Mouse (Mus musculus): ENCODE data around the gene Rnf8. TPM values are rescaled to one million over a fixed set of nuclear protein-coding genes. Genes with fewer than 3 reads are reported as not detected.

Gene Rnf8
- polyA plus RNA-seq, 1 experiment, result 24.3 TPM

GRCm38 (mm10) chr17:29601391-29601790 is 13.2 kb upstream of the Rnf8 start:
- no peak for TF ChIP-seq GATA1 (IDR thresholded peaks at IDR 0.05; ENCODE audit: low read length)

DNA sequence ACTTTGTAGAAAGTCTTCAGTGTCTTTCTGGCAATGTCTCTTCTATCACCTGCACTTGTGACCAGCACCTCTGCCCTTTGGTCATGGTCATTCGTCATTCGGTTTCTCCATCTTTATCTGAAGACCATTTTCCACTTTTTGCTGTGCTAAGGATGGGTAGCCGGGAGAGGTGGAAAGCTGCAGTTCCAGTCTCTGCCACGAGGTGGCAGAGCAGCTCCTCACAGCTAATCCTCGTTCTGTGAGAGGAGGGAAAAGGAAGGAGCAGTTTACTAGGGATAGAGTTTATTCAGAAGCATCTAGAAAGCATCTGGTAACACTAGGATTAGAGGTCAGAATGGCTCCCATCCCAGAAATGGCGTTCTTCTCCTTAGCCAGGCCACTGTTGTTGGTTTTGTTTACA is 11.3 kb upstream of the Rnf8 start:
- TF ChIP-seq GATA1 (IDR thresholded peaks at IDR 0.05; ENCODE audit: low read length), result no peak

DNA sequence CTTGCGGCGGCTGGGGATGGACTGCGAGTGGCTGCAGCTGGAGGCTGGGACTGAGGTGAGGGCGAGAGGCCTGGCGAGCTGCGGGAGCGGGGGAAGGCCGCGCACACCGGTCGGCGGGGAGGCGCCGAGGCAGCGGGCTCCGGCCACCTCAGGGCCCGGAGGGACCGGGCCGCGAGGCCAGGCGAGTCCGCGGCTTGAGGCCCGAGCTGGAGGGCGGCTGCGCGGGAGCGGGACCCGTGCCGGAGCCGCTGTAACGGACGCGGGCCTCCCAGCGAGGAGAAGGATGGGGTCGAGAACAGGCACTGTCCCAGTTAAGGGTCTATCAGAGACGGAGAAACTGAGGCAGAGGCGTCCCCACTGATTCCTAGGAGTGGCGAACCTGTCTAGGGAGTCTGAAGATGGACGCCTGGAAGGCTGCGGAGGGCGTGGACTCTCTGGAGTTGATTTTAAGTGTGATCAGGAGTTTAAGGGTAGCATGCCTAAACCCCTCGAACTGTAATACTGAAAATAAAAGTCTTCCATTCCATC is 498 bp downstream of the Rnf8 start:
- no peak for TF ChIP-seq GATA1 (IDR thresholded peaks at IDR 0.05; ENCODE audit: low read length)

DNA sequence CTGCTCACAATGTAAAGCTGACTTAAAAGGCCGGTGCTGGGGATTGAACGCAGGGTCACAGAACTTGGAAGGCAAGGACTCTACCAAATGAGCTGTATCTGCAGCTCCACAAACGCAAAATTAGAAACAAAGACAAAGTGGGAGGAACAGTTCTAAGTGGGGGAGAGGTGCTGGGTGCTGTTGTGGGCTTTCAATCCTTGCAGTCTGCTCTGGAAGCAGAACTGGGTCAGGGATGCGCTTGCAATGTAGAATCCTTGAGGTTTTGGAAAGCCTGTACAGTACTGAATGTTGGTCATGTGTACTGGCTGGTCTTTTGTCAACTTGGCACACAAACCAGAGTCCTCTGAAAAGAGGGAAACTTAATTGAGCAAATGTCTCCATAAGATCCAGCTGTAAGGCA is 1.0 kb downstream of the Rnf8 start:
- TF ChIP-seq GATA1 (IDR thresholded peaks at IDR 0.05; ENCODE audit: low read length), result no peak

DNA sequence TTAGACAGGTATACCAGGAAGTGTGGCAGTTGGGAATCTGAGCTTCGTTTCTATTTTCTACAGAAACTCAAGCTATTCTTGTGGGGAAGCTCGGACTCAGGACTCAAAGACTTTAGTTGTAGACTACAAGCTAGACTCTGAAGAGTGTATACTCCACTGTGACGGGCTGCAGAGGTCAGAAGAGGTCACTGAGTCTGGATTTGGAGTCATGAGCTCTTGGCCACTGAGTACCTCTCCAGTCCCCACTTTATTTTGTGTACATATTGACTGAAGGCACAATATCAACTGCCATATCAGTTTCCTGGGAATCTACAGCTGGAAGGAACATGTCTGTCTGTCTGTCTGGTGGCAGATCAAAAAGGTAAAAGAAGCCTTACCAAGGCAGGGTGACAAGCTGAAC is 4.6 kb downstream of the Rnf8 start:
- no peak for TF ChIP-seq GATA1 (IDR thresholded peaks at IDR 0.05; ENCODE audit: low read length)

GRCm38 (mm10) chr17:29623488-29623887 is 8.9 kb downstream of the Rnf8 start:
- no peak for TF ChIP-seq GATA1 (IDR thresholded peaks at IDR 0.05; ENCODE audit: low read length)

DNA sequence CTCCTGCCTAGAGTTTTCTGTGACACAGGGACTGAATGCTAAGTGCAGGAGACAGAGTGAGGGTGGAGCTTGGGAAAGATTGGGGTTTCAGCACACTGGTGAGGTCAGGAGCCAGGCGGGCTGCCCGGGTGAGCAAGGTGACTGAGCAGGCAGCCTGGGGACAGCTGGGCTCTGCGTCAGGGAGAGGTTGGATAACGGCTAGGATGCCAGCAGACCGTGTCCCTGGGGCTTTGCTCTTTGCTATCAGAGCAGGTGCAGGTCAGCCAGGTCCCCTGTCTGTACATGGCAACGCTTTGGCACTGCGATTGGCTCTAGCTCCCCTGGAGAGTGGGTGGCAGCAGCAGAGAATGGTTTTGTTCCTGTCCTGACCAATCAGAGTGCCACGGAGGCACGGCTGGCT is 12.7 kb downstream of the Rnf8 start:
- TF ChIP-seq GATA1 (IDR thresholded peaks at IDR 0.05; ENCODE audit: low read length), result no peak

DNA sequence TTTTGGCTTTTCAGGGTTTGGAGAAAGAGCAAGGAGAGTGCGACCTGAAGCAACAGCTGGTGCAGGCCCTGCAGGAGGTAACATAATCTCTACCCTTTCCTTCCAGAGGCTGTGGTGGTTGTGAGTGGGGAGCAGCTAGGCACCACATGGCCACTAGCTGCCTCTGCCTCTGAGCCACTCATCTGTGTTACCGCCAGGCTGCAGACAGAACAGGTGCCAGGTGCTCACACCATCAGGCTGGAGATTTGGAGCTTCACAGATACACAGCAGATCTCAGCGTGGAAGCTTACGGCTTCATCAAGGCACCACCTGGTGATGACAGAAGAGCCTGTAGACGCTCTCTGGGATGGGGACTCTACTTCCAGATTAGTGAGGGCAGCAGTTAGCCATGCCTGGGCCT is 14.4 kb downstream of the Rnf8 start:
- no peak for TF ChIP-seq GATA1 (IDR thresholded peaks at IDR 0.05; ENCODE audit: low read length)

DNA sequence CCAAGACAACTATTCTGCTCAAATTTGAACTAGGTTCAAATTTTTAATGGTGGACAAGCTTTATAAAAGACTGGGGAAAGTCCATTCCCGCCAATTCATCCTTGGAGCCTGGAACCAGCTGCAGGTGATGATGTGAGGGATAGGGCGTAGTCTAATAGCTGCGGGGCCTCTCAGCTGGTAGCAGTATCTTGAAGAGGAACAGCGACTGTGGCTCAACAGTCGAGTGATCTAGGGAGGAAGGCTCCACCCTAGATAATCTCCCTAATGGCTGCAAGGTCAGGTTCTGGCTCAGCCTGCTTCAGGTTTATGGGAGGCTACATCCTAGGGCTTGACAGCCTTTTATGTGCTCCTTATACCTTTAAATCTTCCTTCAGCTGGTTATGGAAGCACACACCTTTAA is 15.0 kb downstream of the Rnf8 start:
- no peak for TF ChIP-seq GATA1 (IDR thresholded peaks at IDR 0.05; ENCODE audit: low read length)

- TF ChIP-seq GATA1 (IDR thresholded peaks at IDR 0.05; ENCODE audit: low read length), result no peak
These were observed 17.7 kb downstream of the Rnf8 start for GRCm38 (mm10) chr17:29632312-29632711.

GRCm38 (mm10) chr17:29635492-29635891 is 20.9 kb downstream of the Rnf8 start:
- TF ChIP-seq GATA1 (IDR thresholded peaks at IDR 0.05; ENCODE audit: low read length), result no peak

GRCm38 (mm10) chr17:29636118-29636517 is 21.5 kb downstream of the Rnf8 start:
- TF ChIP-seq GATA1 (IDR thresholded peaks at IDR 0.05; ENCODE audit: low read length), result no peak

DNA sequence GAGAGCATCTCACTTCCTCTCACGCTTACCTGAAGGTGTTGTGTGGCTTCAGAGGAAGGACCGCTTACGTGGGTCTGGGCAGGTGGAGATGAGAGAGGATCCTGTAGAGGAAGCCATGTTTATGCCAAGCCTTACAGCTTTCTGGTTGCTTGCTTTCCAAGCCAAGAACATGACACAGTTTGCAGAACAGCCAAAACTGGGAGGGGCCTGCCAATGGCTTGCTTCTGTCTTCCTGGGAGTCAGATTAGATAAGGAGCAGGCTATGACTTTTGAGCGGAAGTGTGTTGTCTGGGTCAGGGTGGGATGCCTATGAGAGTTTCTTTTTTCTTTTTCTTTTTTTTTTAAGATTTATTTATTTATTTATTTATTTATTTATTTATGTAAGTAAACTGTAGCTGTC is 22.8 kb downstream of the Rnf8 start:
- no peak for TF ChIP-seq GATA1 (IDR thresholded peaks at IDR 0.05; ENCODE audit: low read length)

GRCm38 (mm10) chr17:29637895-29638294 is 23.3 kb downstream of the Rnf8 start:
- TF ChIP-seq GATA1 (IDR thresholded peaks at IDR 0.05; ENCODE audit: low read length), result no peak

GRCm38 (mm10) chr17:29640971-29641370 is 26.4 kb downstream of the Rnf8 start:
- no peak for TF ChIP-seq GATA1 (IDR thresholded peaks at IDR 0.05; ENCODE audit: low read length)

GRCm38 (mm10) chr17:29642219-29642618 is 27.6 kb downstream of the Rnf8 start:
- TF ChIP-seq GATA1 (IDR thresholded peaks at IDR 0.05; ENCODE audit: low read length), result no peak

GRCm38 (mm10) chr17:29658249-29658648 is 43.7 kb downstream of the Rnf8 start:
- TF ChIP-seq GATA1 (IDR thresholded peaks at IDR 0.05; ENCODE audit: low read length), result peak; percentile 92
